Mouse (Mus musculus): Measurements from ENCODE around the gene Yipf1. TPM values are rescaled to one million over a fixed set of nuclear protein-coding genes. Genes with fewer than 3 reads are reported as not detected.

Yipf1 gene
- polyA plus RNA-seq, 1 experiment from 2014 or later: 58.8 TPM

- Histone ChIP-seq H3K36me3 (peaks cover 21% of the 10 kb centered on the region), H3K4me2 (replicated peaks) (no peak overlapping the region), H3K9ac (no peak overlapping the region), H3K27ac (no peak overlapping the region), H3K27me3 (no peaks in the 10 kb centered on the region), H3K4me3 (no peak overlapping the region), H3K9me3 (0 out of 2 replicates have a peak, but pooled peaks cover 9% of the 10 kb centered on the region), H3K4me1 (no peaks in the 10 kb centered on the region)
- no peak for ATAC-seq (ENCODE audit: low FRiP score, low read depth)
- 95% methylated on average over 4 of the region's 4 CpGs for WGBS
Measured at GRCm38 (mm10) chr4:107333514-107333913, 19.4 kb downstream of the Yipf1 start.

- Histone ChIP-seq H3K36me3 (peaks cover 17% of the 10 kb centered on the region), H3K9me3 (0 out of 2 replicates have a peak, but pooled peaks cover 9% of the 10 kb centered on the region), H3K27me3 (no peaks in the 10 kb centered on the region), H3K4me1 (peaks cover 11% of the 10 kb centered on the region), H3K4me2 (replicated peaks) (no peak overlapping the region), H3K27ac (no peak overlapping the region), H3K9ac (no peak overlapping the region), H3K4me3 (no peak overlapping the region)
- ATAC-seq (ENCODE audit: low FRiP score, low read depth): no peak
- WGBS: 64% methylated on average over 8 of the region's 8 CpGs
Measured at GRCm38 (mm10) chr4:107336356-107336755, 22.2 kb downstream of the Yipf1 start.

- Histone ChIP-seq H3K4me2 (replicated peaks) (no peak overlapping the region), H3K36me3 (peaks cover 17% of the 10 kb centered on the region), H3K27ac (no peak overlapping the region), H3K9ac (no peak overlapping the region), H3K4me3 (no peak overlapping the region), H3K27me3 (no peaks in the 10 kb centered on the region), H3K9me3 (0 out of 2 replicates have a peak, but pooled peaks cover 6% of the 10 kb centered on the region), H3K4me1 (peaks cover 18% of the 10 kb centered on the region)
- no peak for ATAC-seq (ENCODE audit: low FRiP score, low read depth)
- 86% methylated on average over 5 of the region's 5 CpGs for WGBS
Measured at GRCm38 (mm10) chr4:107337455-107337854, 23.3 kb downstream of the Yipf1 start.

GRCm38 (mm10) chr4:107341354-107341753 lies 27.2 kb downstream of the Yipf1 start:
- WGBS: 39% methylated on average over 5 of the region's 5 CpGs
- H3K27ac ChIP-seq: peak overlapping the region; percentile 58
- H3K36me3 ChIP-seq: peaks cover 31% of the 10 kb centered on the region
- ATAC-seq (ENCODE audit: low FRiP score, low read depth): no peak
- H3K27me3 ChIP-seq: no peaks in the 10 kb centered on the region
- no peaks in the 10 kb centered on the region for H3K9me3 ChIP-seq
- H3K4me3 ChIP-seq: no peak overlapping the region
- H3K9ac ChIP-seq: no peak overlapping the region
- H3K4me2 ChIP-seq (replicated peaks): peak overlapping the region; percentile 31
- peaks cover 18% of the 10 kb centered on the region for H3K4me1 ChIP-seq

GRCm38 (mm10) chr4:107344612-107345011 lies 30.4 kb downstream of the Yipf1 start:
- H3K36me3 ChIP-seq: peaks cover 28% of the 10 kb centered on the region
- no peak overlapping the region for H3K9ac ChIP-seq
- H3K9me3 ChIP-seq: no peaks in the 10 kb centered on the region
- no peak overlapping the region for H3K4me3 ChIP-seq
- H3K4me2 ChIP-seq (replicated peaks): no peak overlapping the region
- WGBS: 83% methylated on average over 7 of the region's 7 CpGs
- H3K27ac ChIP-seq: no peak overlapping the region
- no peaks in the 10 kb centered on the region for H3K27me3 ChIP-seq
- ATAC-seq (ENCODE audit: low FRiP score, low read depth): no peak
- peaks cover 26% of the 10 kb centered on the region for H3K4me1 ChIP-seq

- H3K9me3 ChIP-seq: no peaks in the 10 kb centered on the region
- H3K9ac ChIP-seq: no peak overlapping the region
- 61% methylated on average over 6 of the region's 6 CpGs for WGBS
- no peak overlapping the region for H3K4me3 ChIP-seq
- peaks cover 44% of the 10 kb centered on the region for H3K36me3 ChIP-seq
- H3K27me3 ChIP-seq: no peaks in the 10 kb centered on the region
- H3K4me1 ChIP-seq: peaks cover 8% of the 10 kb centered on the region
- H3K27ac ChIP-seq: no peak overlapping the region
- no peak for ATAC-seq (ENCODE audit: low FRiP score, low read depth)
- H3K4me2 ChIP-seq (replicated peaks): no peak overlapping the region
Measured at GRCm38 (mm10) chr4:107347221-107347620, 33.1 kb downstream of the Yipf1 start.

- H3K36me3 ChIP-seq: peaks cover 41% of the 10 kb centered on the region
- 67% methylated on average over 20 of the region's 20 CpGs for WGBS
- no peaks in the 10 kb centered on the region for H3K9me3 ChIP-seq
- no peak overlapping the region for H3K9ac ChIP-seq
- ATAC-seq (ENCODE audit: low FRiP score, low read depth): no peak
- no peaks in the 10 kb centered on the region for H3K27me3 ChIP-seq
- H3K27ac ChIP-seq: no peak overlapping the region
- peaks cover 8% of the 10 kb centered on the region for H3K4me1 ChIP-seq
- no peak overlapping the region for H3K4me2 ChIP-seq (replicated peaks)
- no peak overlapping the region for H3K4me3 ChIP-seq
Measured at GRCm38 (mm10) chr4:107348529-107349310, 34.6 kb downstream of the Yipf1 start.

GRCm38 (mm10) chr4:107349311-107350008 lies 35.3 kb downstream of the Yipf1 start:
- Histone ChIP-seq H3K4me2 (replicated peaks) (no peak overlapping the region), H3K9me3 (no peaks in the 10 kb centered on the region), H3K4me3 (no peak overlapping the region), H3K9ac (no peak overlapping the region), H3K27ac (no peak overlapping the region), H3K36me3 (peaks cover 39% of the 10 kb centered on the region), H3K4me1 (peaks cover 14% of the 10 kb centered on the region), H3K27me3 (no peaks in the 10 kb centered on the region)
- WGBS: 66% methylated on average over 8 of the region's 8 CpGs
- ATAC-seq (ENCODE audit: low FRiP score, low read depth): peak; percentile 61; the same call in 1 of the 2 replicates

GRCm38 (mm10) chr4:107351368-107351767 lies 37.2 kb downstream of the Yipf1 start:
- no peaks in the 10 kb centered on the region for H3K27me3 ChIP-seq
- ATAC-seq (ENCODE audit: low FRiP score, low read depth): no peak
- no peaks in the 10 kb centered on the region for H3K9me3 ChIP-seq
- peaks cover 17% of the 10 kb centered on the region for H3K4me1 ChIP-seq
- H3K9ac ChIP-seq: no peak overlapping the region
- no peak overlapping the region for H3K4me3 ChIP-seq
- H3K4me2 ChIP-seq (replicated peaks): no peak overlapping the region
- peaks cover 28% of the 10 kb centered on the region for H3K36me3 ChIP-seq
- no peak overlapping the region for H3K27ac ChIP-seq

GRCm38 (mm10) chr4:107353612-107354011 lies 39.4 kb downstream of the Yipf1 start:
- H3K4me3 ChIP-seq: no peak overlapping the region
- 87% methylated on average over 3 of the region's 3 CpGs for WGBS
- peaks cover 15% of the 10 kb centered on the region for H3K4me1 ChIP-seq
- no peaks in the 10 kb centered on the region for H3K9me3 ChIP-seq
- H3K36me3 ChIP-seq: peaks cover 27% of the 10 kb centered on the region
- H3K27ac ChIP-seq: no peak overlapping the region
- H3K27me3 ChIP-seq: no peaks in the 10 kb centered on the region
- H3K4me2 ChIP-seq (replicated peaks): no peak overlapping the region
- ATAC-seq (ENCODE audit: low FRiP score, low read depth): no peak
- H3K9ac ChIP-seq: no peak overlapping the region; the same call in 1 of the 2 replicates

- H3K27ac ChIP-seq: no peak overlapping the region
- no peak for ATAC-seq (ENCODE audit: low FRiP score, low read depth)
Measured at GRCm38 (mm10) chr4:107354126-107354525, 40.0 kb downstream of the Yipf1 start.

GRCm38 (mm10) chr4:107354543-107354942 lies 40.4 kb downstream of the Yipf1 start:
- Histone ChIP-seq H3K27me3 (no peaks in the 10 kb centered on the region), H3K36me3 (peaks cover 33% of the 10 kb centered on the region), H3K9me3 (no peaks in the 10 kb centered on the region), H3K4me1 (peaks cover 9% of the 10 kb centered on the region), H3K4me3 (no peak overlapping the region), H3K27ac (no peak overlapping the region), H3K9ac (peak overlapping the region; percentile 51), H3K4me2 (replicated peaks) (no peak overlapping the region)
- WGBS: 9% methylated on average over 4 of the region's 4 CpGs
- ATAC-seq (ENCODE audit: low FRiP score, low read depth): no peak

More at GRCm38 (mm10) chr4:107354126-107354525, 40.0 kb downstream of the Yipf1 start:
- no peaks in the 10 kb centered on the region for H3K9me3 ChIP-seq
- WGBS: 62% methylated on average over 5 of the region's 5 CpGs
- peak overlapping the region; percentile 51 for H3K9ac ChIP-seq
- H3K4me2 ChIP-seq (replicated peaks): no peak overlapping the region
- H3K4me3 ChIP-seq: no peak overlapping the region
- H3K4me1 ChIP-seq: peaks cover 9% of the 10 kb centered on the region
- H3K36me3 ChIP-seq: peaks cover 29% of the 10 kb centered on the region
- H3K27me3 ChIP-seq: no peaks in the 10 kb centered on the region

Measured in limb, embryonic 13.5 days (tissue).